Mouse (Mus musculus): Measurements from ENCODE around the gene Ccdc12.

DNA sequence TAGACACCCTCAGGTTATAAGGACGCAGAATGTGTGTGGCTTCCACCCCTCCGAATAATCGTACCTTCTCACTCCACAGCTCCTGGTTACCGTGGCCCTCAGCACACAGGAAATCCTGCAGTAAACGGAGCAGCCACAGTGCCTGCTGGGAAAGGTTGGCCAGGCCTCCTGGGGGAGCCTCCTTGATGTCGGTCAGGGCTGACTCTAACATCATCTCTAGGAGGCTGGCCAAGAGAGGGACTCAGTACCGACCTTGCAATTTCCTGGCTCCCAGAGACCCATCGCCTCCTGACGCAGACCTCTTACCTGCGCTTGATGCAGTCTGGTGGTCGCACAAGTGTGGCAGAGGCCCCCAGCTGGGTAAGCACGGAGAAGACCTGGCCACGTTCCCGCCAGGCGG is 23.6 kb upstream of the Ccdc12 start:
- no peak for TF ChIP-seq POLR2A (IDR thresholded peaks at IDR 0.05; ENCODE audit: insufficient read length, low read depth)
- TF ChIP-seq USF1 (IDR thresholded peaks at IDR 0.05; ENCODE audit: low read depth), result no peak
- TF ChIP-seq TCF12 (IDR thresholded peaks at IDR 0.05; ENCODE audit: insufficient read depth, poor library complexity, severe bottlenecking), result no peak
- TF ChIP-seq POLR2AphosphoS2 (IDR thresholded peaks at IDR 0.05; ENCODE audit: insufficient read length, low read depth), result no peak
- TF ChIP-seq MAX (IDR thresholded peaks at IDR 0.05; ENCODE audit: low read depth), result no peak
- TF ChIP-seq MYOD1 (IDR thresholded peaks at IDR 0.05; ENCODE audit: control insufficient read depth in 1 of 3, insufficient read length in 2 of 3, low read depth in 2 of 3), result no peak
- no peak for TF ChIP-seq REST (IDR thresholded peaks at IDR 0.05; ENCODE audit: insufficient read depth, insufficient read length)
- no peak for TF ChIP-seq MYOG (IDR thresholded peaks at IDR 0.05; ENCODE audit: control insufficient read depth in 1 of 3, insufficient read depth in 1 of 3, insufficient read length in 2 of 3, low read depth in 2 of 3)
- no peak for TF ChIP-seq SRF (IDR thresholded peaks at IDR 0.05; ENCODE audit: control insufficient read depth, insufficient read length, low read depth)
- TF ChIP-seq E2F4 (IDR thresholded peaks at IDR 0.05; ENCODE audit: insufficient read depth), result no peak
- no peak for TF ChIP-seq CEBPB (IDR thresholded peaks at IDR 0.05; ENCODE audit: insufficient read depth, poor library complexity, severe bottlenecking)
- TF ChIP-seq TCF3 (IDR thresholded peaks at IDR 0.05; ENCODE audit: insufficient read length, low read depth), result no peak

Measured in myocyte (in vitro differentiated cells).